Mouse (Mus musculus): ENCODE measurements around the gene Capn13. TPM values are rescaled to one million over a fixed set of nuclear protein-coding genes. Genes with fewer than 3 reads are reported as not detected.

The Capn13 gene
- polyA plus RNA-seq, 1 experiment from 2014 or later, result not detected

GRCm38 (mm10) chr17:73342673-73343072 is 58.0 kb downstream of the Capn13 start:
- H3K27me3 ChIP-seq (replicated peaks), result peaks cover 5% of the 10 kb centered on the region; the same call in 1 of the 2 replicates
- H3K9ac ChIP-seq, result no peak overlapping the region
- no peak overlapping the region for H3K27ac ChIP-seq (replicated peaks)
- no peaks in the 10 kb centered on the region for H3K36me3 ChIP-seq
- WGBS, result 67% methylated on average over 14 of the region's 14 CpGs
- no peaks in the 10 kb centered on the region for H3K4me1 ChIP-seq
- H3K4me2 ChIP-seq, result no peak overlapping the region
- H3K9me3 ChIP-seq, result no peaks in the 10 kb centered on the region
- no peak overlapping the region for H3K4me3 ChIP-seq
- ATAC-seq (ENCODE audit: extremely low read depth, insufficient number of reproducible peaks, low FRiP score, low TSS enrichment), result no peak

GRCm38 (mm10) chr17:73329071-73329470 is 71.6 kb downstream of the Capn13 start:
- no peak overlapping the region for H3K4me2 ChIP-seq
- H3K36me3 ChIP-seq, result no peaks in the 10 kb centered on the region
- no peak overlapping the region for H3K9ac ChIP-seq
- peaks cover 14% of the 10 kb centered on the region for H3K4me1 ChIP-seq
- no peak overlapping the region for H3K4me3 ChIP-seq
- H3K27ac ChIP-seq (replicated peaks), result no peak overlapping the region
- ATAC-seq (ENCODE audit: extremely low read depth, insufficient number of reproducible peaks, low FRiP score, low TSS enrichment), result no peak
- H3K27me3 ChIP-seq (replicated peaks), result peaks cover 4% of the 10 kb centered on the region; the same call in 1 of the 2 replicates
- no peaks in the 10 kb centered on the region for H3K9me3 ChIP-seq
- WGBS, result 73% methylated on average over 5 of the region's 5 CpGs

- H3K9ac ChIP-seq, result no peak overlapping the region
- ATAC-seq (ENCODE audit: extremely low read depth, insufficient number of reproducible peaks, low FRiP score, low TSS enrichment), result no peak
- H3K4me1 ChIP-seq, result peaks cover 14% of the 10 kb centered on the region
- H3K27me3 ChIP-seq (replicated peaks), result peaks cover 4% of the 10 kb centered on the region; the same call in 1 of the 2 replicates
- H3K9me3 ChIP-seq, result no peaks in the 10 kb centered on the region
- no peak overlapping the region for H3K4me2 ChIP-seq
- 35% methylated on average over 6 of the region's 6 CpGs for WGBS
- H3K36me3 ChIP-seq, result no peaks in the 10 kb centered on the region
- H3K4me3 ChIP-seq, result no peak overlapping the region
- H3K27ac ChIP-seq (replicated peaks), result no peak overlapping the region
Measured at GRCm38 (mm10) chr17:73325314-73325713, 75.4 kb downstream of the Capn13 start.

DNA sequence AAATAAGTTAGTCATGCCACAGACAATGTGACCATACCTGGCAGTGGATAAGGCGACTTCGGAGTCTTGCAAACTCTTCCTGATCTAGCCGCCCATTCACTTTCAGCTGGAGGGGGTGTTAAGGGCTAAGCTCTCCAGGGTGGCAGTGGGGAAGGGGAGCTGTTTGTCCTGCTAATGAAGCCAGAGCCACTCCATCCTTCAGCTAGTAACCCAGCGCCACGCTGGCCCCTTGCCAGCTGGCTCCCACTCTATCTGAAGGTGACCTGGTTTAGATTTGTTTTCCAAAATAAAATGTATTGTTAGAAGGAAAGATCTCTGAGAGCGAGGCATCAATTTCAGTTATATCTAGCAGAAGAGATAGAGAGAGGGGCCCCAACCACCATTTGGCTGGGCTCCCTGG is 75.9 kb downstream of the Capn13 start:
- no peak overlapping the region for H3K4me2 ChIP-seq
- H3K9ac ChIP-seq, result no peak overlapping the region
- H3K9me3 ChIP-seq, result no peaks in the 10 kb centered on the region
- ATAC-seq (ENCODE audit: extremely low read depth, insufficient number of reproducible peaks, low FRiP score, low TSS enrichment), result no peak
- 39% methylated on average over 6 of the region's 6 CpGs for WGBS
- peaks cover 14% of the 10 kb centered on the region for H3K4me1 ChIP-seq
- H3K27ac ChIP-seq (replicated peaks), result no peak overlapping the region
- no peaks in the 10 kb centered on the region for H3K36me3 ChIP-seq
- H3K27me3 ChIP-seq (replicated peaks), result peaks cover 4% of the 10 kb centered on the region; the same call in 1 of the 2 replicates
- no peak overlapping the region for H3K4me3 ChIP-seq

- no peak overlapping the region for H3K27ac ChIP-seq (replicated peaks)
- 75% methylated on average over 3 of the region's 3 CpGs for WGBS
- no peak overlapping the region for H3K9ac ChIP-seq
- peaks cover 14% of the 10 kb centered on the region for H3K4me1 ChIP-seq
- ATAC-seq (ENCODE audit: extremely low read depth, insufficient number of reproducible peaks, low FRiP score, low TSS enrichment), result no peak
- H3K4me3 ChIP-seq, result no peak overlapping the region
- H3K27me3 ChIP-seq (replicated peaks), result peaks cover 4% of the 10 kb centered on the region; the same call in 1 of the 2 replicates
- H3K9me3 ChIP-seq, result no peaks in the 10 kb centered on the region
- no peaks in the 10 kb centered on the region for H3K36me3 ChIP-seq
- no peak overlapping the region for H3K4me2 ChIP-seq
Measured at GRCm38 (mm10) chr17:73323981-73324380, 76.7 kb downstream of the Capn13 start.

DNA sequence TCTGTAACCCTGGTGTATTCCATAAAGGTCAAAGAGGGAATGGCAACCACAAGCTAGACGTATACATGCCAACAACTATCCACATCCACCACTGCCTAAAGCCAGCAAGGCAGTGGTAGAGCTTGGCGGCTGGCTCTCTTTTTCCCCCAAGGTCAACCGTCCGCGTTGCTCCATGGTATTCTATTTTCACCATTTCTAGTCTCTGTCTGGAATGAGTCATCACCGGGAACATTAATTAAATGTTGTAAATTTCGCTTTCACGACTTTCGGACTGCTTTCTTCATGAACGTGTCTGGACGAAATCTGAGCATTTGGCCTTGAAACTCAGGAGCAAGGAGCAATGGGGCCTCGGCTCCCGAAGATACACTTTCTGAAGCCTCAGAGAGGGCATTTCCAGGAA is 85.9 kb downstream of the Capn13 start:
- no peaks in the 10 kb centered on the region for H3K9me3 ChIP-seq
- no peaks in the 10 kb centered on the region for H3K36me3 ChIP-seq
- H3K9ac ChIP-seq, result no peak overlapping the region
- ATAC-seq (ENCODE audit: extremely low read depth, insufficient number of reproducible peaks, low FRiP score, low TSS enrichment), result no peak
- H3K4me3 ChIP-seq, result no peak overlapping the region
- no peaks in the 10 kb centered on the region for H3K27me3 ChIP-seq (replicated peaks)
- 84% methylated on average over 13 of the region's 13 CpGs for WGBS
- no peaks in the 10 kb centered on the region for H3K4me1 ChIP-seq
- no peak overlapping the region for H3K4me2 ChIP-seq
- H3K27ac ChIP-seq (replicated peaks), result no peak overlapping the region

DNA sequence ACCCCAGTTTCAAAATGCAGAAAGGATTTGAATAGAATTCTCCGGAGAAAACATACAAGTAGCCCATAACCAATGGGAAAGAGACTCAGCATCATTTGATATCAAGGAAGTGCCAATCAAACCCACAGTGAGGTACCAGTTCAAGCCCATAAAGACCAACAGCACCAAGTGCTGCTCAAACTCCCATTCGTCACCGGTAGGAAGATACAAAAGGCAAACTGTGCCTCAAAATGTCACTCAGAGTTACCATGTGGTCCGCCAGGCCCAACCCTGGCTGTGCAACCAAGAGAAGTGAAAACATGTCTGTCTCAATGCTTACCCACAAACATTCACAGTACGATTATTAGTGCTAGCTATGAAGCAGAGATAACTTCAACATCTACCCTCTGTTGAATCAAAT is 89.2 kb downstream of the Capn13 start:
- Histone ChIP-seq H3K4me2 (no peak overlapping the region), H3K9me3 (no peaks in the 10 kb centered on the region), H3K4me3 (no peak overlapping the region), H3K27ac (replicated peaks) (no peak overlapping the region), H3K36me3 (no peaks in the 10 kb centered on the region), H3K4me1 (peaks cover 4% of the 10 kb centered on the region), H3K9ac (no peak overlapping the region), H3K27me3 (replicated peaks) (no peaks in the 10 kb centered on the region)
- no peak for ATAC-seq (ENCODE audit: extremely low read depth, insufficient number of reproducible peaks, low FRiP score, low TSS enrichment)
- WGBS, result 78% methylated on average over 5 of the region's 5 CpGs

- 78% methylated on average over 4 of the region's 4 CpGs for WGBS
- no peak for ATAC-seq (ENCODE audit: extremely low read depth, insufficient number of reproducible peaks, low FRiP score, low TSS enrichment)
- Histone ChIP-seq H3K27me3 (replicated peaks) (peaks cover 18% of the 10 kb centered on the region), H3K4me3 (no peak overlapping the region), H3K36me3 (no peaks in the 10 kb centered on the region), H3K27ac (replicated peaks) (no peak overlapping the region), H3K9me3 (no peaks in the 10 kb centered on the region), H3K9ac (no peak overlapping the region), H3K4me2 (no peak overlapping the region), H3K4me1 (peaks cover 5% of the 10 kb centered on the region)
Measured at GRCm38 (mm10) chr17:73308691-73309090, 92.0 kb downstream of the Capn13 start.

GRCm38 (mm10) chr17:73306626-73307025 is 94.0 kb downstream of the Capn13 start:
- WGBS, result 36% methylated on average over 7 of the region's 7 CpGs
- H3K27me3 ChIP-seq (replicated peaks), result peaks cover 28% of the 10 kb centered on the region
- H3K27ac ChIP-seq (replicated peaks), result no peak overlapping the region
- no peak overlapping the region for H3K4me3 ChIP-seq
- H3K4me2 ChIP-seq, result no peak overlapping the region
- no peak overlapping the region for H3K9ac ChIP-seq
- H3K4me1 ChIP-seq, result peaks cover 9% of the 10 kb centered on the region
- no peaks in the 10 kb centered on the region for H3K9me3 ChIP-seq
- H3K36me3 ChIP-seq, result no peaks in the 10 kb centered on the region
- ATAC-seq (ENCODE audit: extremely low read depth, insufficient number of reproducible peaks, low FRiP score, low TSS enrichment), result no peak

DNA sequence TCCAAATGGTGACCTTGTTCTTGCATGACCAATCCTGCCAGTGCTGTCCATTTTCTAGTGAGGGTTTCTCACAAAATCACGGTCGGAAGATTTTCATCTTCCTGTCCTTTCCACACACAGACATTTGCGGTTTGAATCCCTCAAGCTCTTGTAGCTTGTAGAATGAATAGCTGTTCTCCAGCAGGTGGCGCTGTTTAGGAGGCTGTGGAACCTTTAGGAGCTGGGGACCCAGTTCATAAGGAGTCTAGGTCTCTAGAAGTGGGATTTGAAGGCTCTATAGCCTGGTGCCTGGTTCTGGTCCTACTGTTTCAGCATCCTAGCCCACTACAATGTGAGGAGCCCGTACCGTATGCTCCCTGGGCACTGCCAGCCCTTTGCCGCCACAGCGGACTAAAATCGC is 95.0 kb downstream of the Capn13 start:
- Histone ChIP-seq H3K4me2 (no peak overlapping the region), H3K27me3 (replicated peaks) (peaks cover 28% of the 10 kb centered on the region), H3K36me3 (no peaks in the 10 kb centered on the region), H3K9ac (no peak overlapping the region), H3K4me1 (peaks cover 13% of the 10 kb centered on the region), H3K4me3 (no peak overlapping the region), H3K27ac (replicated peaks) (no peak overlapping the region), H3K9me3 (no peaks in the 10 kb centered on the region)
- whole genome bisulfite sequencing, result 55% methylated on average over 9 of the region's 9 CpGs
- no peak for ATAC-seq (ENCODE audit: extremely low read depth, insufficient number of reproducible peaks, low FRiP score, low TSS enrichment)

GRCm38 (mm10) chr17:73304086-73304812 is 96.4 kb downstream of the Capn13 start:
- Histone ChIP-seq H3K4me3 (no peak overlapping the region), H3K27ac (replicated peaks) (no peak overlapping the region), H3K4me1 (peaks cover 13% of the 10 kb centered on the region), H3K4me2 (no peak overlapping the region), H3K9me3 (no peaks in the 10 kb centered on the region), H3K9ac (no peak overlapping the region), H3K36me3 (no peaks in the 10 kb centered on the region), H3K27me3 (replicated peaks) (peaks cover 28% of the 10 kb centered on the region)
- ATAC-seq (ENCODE audit: extremely low read depth, insufficient number of reproducible peaks, low FRiP score, low TSS enrichment), result no peak
- 38% methylated on average over 19 of the region's 19 CpGs for WGBS

GRCm38 (mm10) chr17:73303676-73304075 is 97.0 kb downstream of the Capn13 start:
- H3K4me2 ChIP-seq, result no peak overlapping the region
- peaks cover 29% of the 10 kb centered on the region for H3K27me3 ChIP-seq (replicated peaks)
- WGBS, result 56% methylated on average over 13 of the region's 13 CpGs
- ATAC-seq (ENCODE audit: extremely low read depth, insufficient number of reproducible peaks, low FRiP score, low TSS enrichment), result no peak
- H3K9me3 ChIP-seq, result no peaks in the 10 kb centered on the region
- no peak overlapping the region for H3K4me3 ChIP-seq
- H3K36me3 ChIP-seq, result no peaks in the 10 kb centered on the region
- no peak overlapping the region for H3K27ac ChIP-seq (replicated peaks)
- H3K4me1 ChIP-seq, result peaks cover 13% of the 10 kb centered on the region
- no peak overlapping the region for H3K9ac ChIP-seq

Data from heart, embryonic 13.5 days (tissue).